Mouse (Mus musculus) left cerebral cortex, adult 8-10 months (tissue): ENCODE measurements around the gene B9d1. TPM values are rescaled to one million over a fixed set of nuclear protein-coding genes. Genes with fewer than 3 reads are reported as not detected.
A peak's percentile ranks its signal among the peaks of the same experiment; 100 is the strongest.

Source experiments
- DNase-seq, 2 experiments: peaks; one replicate each; pipeline ENCODE4 v3.0.0; 2022; ENCODE audit warnings: low spot score in 2 of 2
- total RNA-seq, 4 experiments: library from RNA; stranded (reverse); gene quantifications; 2 replicates each; pipeline ENCODE4 v1.2.4; 2022

The B9d1 gene
- total RNA-seq, 4 experiments from 2014 or later, result 46.9 to 57.8 (median 47.2) TPM

GRCm38 (mm10) chr11:61487936-61488335 is 17.0 kb upstream of the B9d1 start:
- no peak for DNase-seq

- DNase-seq, result no peak
These were observed 15.9 kb upstream of the B9d1 start for GRCm38 (mm10) chr11:61489085-61489484.

GRCm38 (mm10) chr11:61489874-61490273 is 15.1 kb upstream of the B9d1 start:
- no peak for DNase-seq

DNA sequence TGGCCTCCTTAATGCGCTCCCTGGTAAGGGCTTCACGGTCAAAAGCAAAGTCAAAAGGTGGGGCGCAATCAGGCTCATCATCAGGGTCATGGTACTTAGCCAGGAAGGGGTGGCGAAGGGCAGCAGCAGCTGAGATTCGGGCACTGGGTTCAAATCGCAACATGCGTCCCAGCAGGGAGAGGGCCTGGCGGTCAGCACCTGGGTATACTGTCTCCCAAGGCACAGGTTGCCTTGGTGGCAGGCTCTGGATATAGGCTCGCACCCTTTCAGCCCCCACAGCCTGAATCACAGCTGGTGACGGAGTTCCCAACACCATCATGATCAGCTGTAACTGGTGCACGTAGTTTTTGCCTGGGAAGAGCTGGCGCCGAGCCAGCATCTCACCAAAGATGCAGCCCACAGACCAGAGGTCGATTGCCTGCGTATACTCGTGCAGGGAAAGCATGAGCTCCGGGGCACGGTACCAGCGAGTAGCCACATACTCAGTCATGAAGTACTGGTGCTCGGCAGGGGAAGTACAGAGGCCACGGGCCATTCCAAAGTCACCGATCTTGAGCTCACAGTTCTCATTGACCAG is 13.9 kb upstream of the B9d1 start:
- no peak for DNase-seq

- no peak for DNase-seq
These were observed 12.1 kb upstream of the B9d1 start for GRCm38 (mm10) chr11:61492749-61493401.

DNA sequence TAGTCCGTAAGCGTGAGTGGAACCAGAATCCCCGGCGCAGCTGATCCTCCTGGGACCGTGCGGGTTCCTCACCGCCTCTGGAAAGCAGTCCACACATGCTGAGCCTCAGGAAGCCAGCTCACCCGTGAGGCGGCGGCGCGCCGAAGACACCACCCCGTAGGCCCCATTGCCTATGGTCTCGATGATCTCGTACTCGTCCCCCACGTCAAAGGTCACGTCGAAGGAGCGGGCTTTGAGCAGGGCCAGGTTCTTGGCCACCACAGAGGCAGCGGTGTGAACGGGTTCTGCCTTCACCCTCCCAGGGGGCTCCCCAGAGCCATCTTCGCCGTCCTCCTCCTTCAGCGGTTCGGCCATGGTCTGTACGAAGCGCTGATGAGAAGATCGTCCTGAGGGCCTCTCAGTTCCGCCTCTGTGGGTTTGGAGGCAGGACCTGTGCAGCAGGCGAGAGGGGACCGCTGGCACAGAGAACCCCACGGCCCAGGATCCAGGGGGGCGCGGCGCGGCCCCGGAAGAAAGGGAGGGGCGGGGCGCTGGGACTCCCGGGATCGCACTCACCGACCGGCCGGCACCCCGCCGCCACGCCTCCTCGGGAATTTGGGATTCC is 11.3 kb upstream of the B9d1 start:
- DNase-seq, result peak; percentile 47 to 53

- DNase-seq, result peak; percentile 86 to 96
These were observed 10.6 kb upstream of the B9d1 start, which contains the start of gene Mapk7 for GRCm38 (mm10) chr11:61494129-61494997. Gene Mapk7, minus strand, starts transcription at chr11:61494406.

GRCm38 (mm10) chr11:61495528-61495927 is 9.4 kb upstream of the B9d1 start:
- no peak for DNase-seq

DNA sequence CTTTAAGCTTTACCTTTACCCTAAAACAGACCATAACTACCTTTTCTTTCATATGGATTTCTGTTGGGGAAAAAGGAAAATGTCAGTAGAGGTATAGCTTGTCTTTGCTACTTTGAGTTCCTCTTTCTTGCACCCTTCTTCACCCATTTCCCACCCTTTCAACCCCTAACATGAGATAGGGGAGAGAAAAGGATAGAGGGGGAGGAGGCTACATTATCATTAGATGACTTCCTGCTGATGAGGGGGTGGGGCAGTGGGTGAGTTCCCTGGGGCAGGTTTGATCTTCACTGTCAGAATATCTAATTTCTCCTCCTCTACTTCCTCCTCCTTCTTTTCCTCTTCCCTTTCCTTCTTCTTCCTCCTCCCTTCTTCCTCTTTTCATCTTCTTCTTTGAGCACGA is 7.5 kb upstream of the B9d1 start:
- DNase-seq, result no peak

GRCm38 (mm10) chr11:61498736-61499504 is 6.0 kb upstream of the B9d1 start:
- DNase-seq, result no peak

DNA sequence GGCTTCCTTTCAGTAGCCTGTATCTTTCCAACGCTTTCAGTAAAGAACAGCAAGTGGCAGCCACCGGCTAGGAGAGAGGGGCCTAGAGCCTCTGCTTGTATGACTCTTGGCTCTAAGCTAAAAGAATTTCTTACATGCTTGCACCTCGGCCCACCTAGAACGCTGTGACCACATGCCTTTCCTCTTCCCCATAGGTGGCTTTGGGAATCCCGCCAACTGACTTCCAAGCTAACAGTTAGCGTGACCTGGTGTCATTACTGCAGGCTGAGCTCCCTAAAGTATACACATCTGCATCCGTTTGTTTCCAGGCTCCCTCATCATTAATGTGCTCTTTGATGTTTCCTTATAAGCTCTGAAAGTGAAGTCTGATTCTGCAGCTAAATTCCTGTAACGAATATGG is 1.0 kb upstream of the B9d1 start:
- DNase-seq, result no peak

GRCm38 (mm10) chr11:61514953-61515352 is 10.0 kb downstream of the B9d1 start:
- no peak for DNase-seq

DNA sequence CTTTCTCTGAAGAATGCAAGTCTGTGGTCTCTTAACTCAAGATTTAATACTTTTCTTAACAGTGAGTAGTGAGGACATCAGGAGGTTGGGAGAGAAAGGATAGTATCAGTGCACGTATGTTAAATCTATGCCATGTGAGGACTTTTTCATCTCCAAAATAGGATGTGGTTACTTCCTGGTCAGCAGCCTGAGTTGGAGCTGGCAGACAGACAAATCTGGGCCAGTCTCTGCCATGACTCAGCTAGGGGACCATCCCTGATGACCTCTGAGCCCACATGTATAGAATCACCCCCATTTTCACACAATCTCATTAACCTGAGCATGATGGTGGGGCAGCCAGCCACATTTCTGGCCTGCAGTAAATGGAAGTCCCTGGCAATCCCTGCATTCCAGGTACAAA is 13.0 kb downstream of the B9d1 start:
- DNase-seq, result no peak

DNA sequence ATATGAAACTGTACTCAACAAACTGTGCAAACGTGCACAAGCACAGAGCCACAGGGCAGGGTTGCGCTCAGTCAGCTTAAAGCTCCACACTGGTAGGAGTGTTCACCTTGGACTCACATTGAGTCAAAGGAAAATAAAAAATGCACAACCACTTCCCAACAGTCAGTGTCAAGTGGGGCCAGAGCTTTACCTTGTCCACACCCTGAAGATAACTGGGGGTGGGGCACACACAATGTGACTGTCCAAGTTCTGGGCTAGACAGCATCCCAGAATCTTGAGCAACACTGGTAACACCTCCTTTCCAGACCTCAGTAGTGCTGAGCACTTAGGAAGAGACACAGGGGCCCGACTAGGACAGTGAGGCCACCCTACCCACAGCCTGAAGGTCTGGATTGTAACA is 13.9 kb downstream of the B9d1 start:
- DNase-seq, result no peak

DNA sequence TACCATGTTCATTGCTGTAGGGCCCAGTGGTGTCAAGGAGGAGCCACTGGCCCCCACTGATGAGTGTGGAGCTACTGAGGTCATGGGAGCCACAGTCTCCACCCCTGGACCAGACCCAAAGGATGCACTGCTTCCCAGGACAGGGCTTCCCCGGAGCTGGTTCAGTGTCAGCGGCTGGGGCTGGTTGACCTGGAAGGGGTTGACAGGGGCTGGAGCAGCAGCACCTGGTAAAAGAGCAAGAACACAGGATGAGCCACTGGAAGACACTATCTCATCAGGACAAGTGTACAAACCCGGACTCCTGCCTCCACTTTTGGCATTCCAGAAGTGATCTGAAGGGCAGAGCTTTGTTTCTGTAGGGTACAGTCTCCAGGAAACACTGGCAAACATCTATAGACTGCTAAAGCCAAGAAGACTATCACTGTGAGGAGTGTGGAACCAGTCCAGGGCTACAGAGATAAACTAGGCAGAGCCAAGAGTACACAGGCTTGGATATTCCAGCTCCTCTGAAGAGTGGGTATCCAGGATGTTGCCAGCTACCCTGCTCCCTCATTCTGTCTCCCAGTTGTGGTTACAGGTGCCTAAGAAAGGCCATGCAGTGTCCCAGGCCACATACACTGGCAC is 14.7 kb downstream of the B9d1 start:
- DNase-seq, result no peak

- DNase-seq, result peak in 1 of 2 experiments; percentile 41
These were observed 21.9 kb downstream of the B9d1 start for GRCm38 (mm10) chr11:61526872-61527271.

DNA sequence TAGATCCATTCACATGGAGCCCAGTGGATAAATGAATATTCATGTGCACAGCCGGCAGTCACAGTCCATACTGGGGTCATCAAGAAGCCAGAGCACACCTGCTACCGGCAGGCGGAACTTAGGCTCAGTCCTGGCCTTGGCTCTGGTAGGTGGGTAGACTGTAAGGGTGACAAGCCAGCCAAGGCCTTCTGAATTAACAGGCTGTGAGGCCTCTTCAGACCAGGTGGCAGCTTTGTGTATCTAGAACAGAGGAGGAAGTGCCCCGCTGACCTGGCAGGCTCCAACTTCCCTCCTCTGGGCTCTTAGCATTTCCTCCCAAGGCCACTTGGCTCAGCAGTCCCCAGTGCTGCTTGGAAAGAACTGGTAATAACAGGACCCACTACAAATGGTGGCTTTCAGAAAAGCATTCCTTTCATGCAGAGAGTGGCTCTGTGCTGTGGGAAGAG is 24.3 kb downstream of the B9d1 start:
- DNase-seq, result peak in 1 of 2 experiments; percentile 44

GRCm38 (mm10) chr11:61532820-61533219 is 27.9 kb downstream of the B9d1 start:
- DNase-seq, result no peak

DNA sequence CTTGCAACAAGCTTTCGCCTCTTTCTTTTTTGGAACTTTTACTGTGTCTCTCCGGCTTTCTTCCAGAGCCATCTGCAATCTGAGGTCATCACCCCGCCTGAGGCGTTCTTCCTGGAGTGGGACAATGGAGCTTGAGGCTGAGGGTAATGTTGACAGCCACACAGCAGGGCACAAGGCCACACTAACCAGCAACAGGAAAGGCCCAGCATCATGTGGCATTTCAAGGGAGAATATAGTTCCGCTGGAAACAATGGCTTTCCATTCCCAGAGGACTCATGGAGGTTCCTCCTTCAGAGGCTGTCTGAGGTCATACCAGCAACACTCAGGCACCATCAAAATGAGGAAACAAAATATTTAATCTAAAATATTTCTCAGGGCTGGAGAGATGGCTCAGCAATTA is 28.6 kb downstream of the B9d1 start:
- DNase-seq, result no peak

DNA sequence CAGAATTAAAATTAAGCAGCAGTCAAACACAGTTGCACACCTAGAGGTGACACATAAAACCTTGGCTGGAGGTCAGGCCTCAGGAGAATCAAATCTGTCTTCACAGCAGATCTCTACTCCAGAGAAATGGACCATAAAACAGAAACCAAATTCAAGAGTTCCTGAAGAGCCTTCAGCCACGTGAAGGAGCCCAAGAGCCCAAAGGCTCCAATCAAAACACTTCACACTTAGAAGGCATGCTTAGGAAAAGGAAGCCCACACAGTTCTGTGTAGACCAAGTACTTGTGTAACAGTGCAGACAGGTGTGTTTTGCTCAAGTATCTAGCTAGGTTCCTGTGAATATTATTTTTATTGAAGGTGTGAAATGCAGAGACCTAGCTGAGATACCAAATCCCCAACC is 30.6 kb downstream of the B9d1 start:
- DNase-seq, result no peak

- DNase-seq, result no peak
These were observed 32.0 kb downstream of the B9d1 start for GRCm38 (mm10) chr11:61536952-61537351.
